Mouse (Mus musculus) stomach, postnatal 0 days (tissue): ENCODE data around the gene Dand5. TPM values are rescaled to one million over a fixed set of nuclear protein-coding genes. Genes with fewer than 3 reads are reported as not detected.

Experiments used
- ATAC-seq: fragments of 200-750 bp; cut with Nextera tagmentation; 2 replicates; pipeline ENCODE4 v1.8.0; 2017; ENCODE audit not compliant: low FRiP score, low TSS enrichment
- DNase-seq: peaks from one replicate; pipeline ENCODE4 v3.0.0-alpha.2; 2016; ENCODE audit warnings: low spot score
- H3K27ac ChIP-seq: fragments of 300-500 bp; sonication (generic); replicated peaks from 2 replicates; pipeline ENCODE4 v1.5.1; 2014; ENCODE audit warnings: mild to moderate bottlenecking, control low read depth
- H3K27me3 ChIP-seq: fragments of 300-500 bp; sonication (generic); 2 replicates; pipeline ENCODE4 v1.6.1; 2014; ENCODE audit warnings: low read length; ENCODE audit not compliant: control insufficient read depth, insufficient read depth
- H3K36me3 ChIP-seq: fragments of 300-500 bp; sonication (generic); 2 replicates; pipeline ENCODE4 v1.6.1; 2014; ENCODE audit warnings: low read length, mixed read lengths; ENCODE audit not compliant: control insufficient read depth, insufficient read depth
- H3K4me1 ChIP-seq: fragments of 300-500 bp; sonication (generic); replicated peaks from 2 replicates; pipeline ENCODE4 v1.6.1; 2014; ENCODE audit warnings: antibody characterized with exemption; ENCODE audit not compliant: control insufficient read depth, insufficient read depth
- H3K4me2 ChIP-seq: fragments of 300-500 bp; sonication (generic); replicated peaks from 2 replicates; pipeline ENCODE4 v1.6.1; 2014; ENCODE audit warnings: low read depth, mild to moderate bottlenecking, control low read depth, moderate library complexity
- H3K4me3 ChIP-seq: fragments of 300-500 bp; sonication (generic); 2 replicates; pipeline ENCODE4 v1.5.1; 2014; ENCODE audit warnings: low read depth, low read length, control low read depth
- H3K9ac ChIP-seq: fragments of 300-500 bp; sonication (generic); 2 replicates; pipeline ENCODE4 v1.6.1; 2014; ENCODE audit warnings: mild to moderate bottlenecking, low read length, control low read depth, mixed read lengths
- H3K9me3 ChIP-seq: fragments of 300-500 bp; sonication (generic); 2 replicates; pipeline ENCODE4 v1.6.1; 2016; ENCODE audit warnings: low read length; ENCODE audit not compliant: control insufficient read depth
- CTCF ChIP-seq: IDR thresholded peaks from 2 replicates; pipeline ENCODE4 v1.5.1; 2016; ENCODE audit warnings: antibody characterized with exemption, low read depth, mild to moderate bottlenecking, moderate library complexity
- EP300 ChIP-seq: optimal IDR thresholded peaks from 2 replicates; pipeline ENCODE3; 2016; ENCODE audit warnings: antibody characterized with exemption
- WGBS: fragments of 180-500 bp; shearing (Covaris S2); extraction: QIAGEN DNeasy Blood & Tissue Kit; methylation state at CpG from one replicate; pipeline ENCODE4 v1.1.7; 2014; 5-methylcytosine and 5-hydroxymethylcytosine counted together
- polyA plus RNA-seq: library from polyadenylated mRNA; unstranded; fragments of >200 nt; fragmentation: Nextera tagmentation; extraction: Ambion mirVana; gene quantifications from 2 replicates; pipeline ENCODE4 v1.2.1, GENCODE M21; 2015

Dand5 gene
- polyA plus RNA-seq, 1 experiment from 2014 or later = 3.3 TPM

DNA sequence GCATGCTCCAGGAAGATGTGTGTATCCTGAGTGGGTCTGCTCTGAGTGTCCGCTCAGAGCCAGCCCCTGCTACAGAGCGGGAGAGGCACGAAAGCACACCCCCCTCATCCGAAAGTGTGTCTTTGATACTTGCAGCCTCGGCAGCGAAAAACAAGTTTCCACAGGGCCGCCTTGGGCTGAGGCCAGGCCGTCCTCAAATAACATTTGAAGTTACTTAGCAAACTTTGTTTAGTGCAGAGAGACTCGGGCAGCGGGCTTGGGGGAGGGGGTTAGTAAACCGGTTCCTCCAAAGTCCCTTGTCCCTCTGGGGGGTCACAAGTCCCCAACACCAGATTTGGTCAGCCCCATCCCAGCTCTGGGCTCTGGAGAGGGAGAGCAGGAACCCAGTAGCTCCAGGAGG, 33.7 kb downstream of the Dand5 start:
- no peaks in the 10 kb centered on the region for H3K9me3 ChIP-seq
- TF ChIP-seq CTCF (no peak), EP300 (no peak)
- no peak overlapping the region for H3K4me3 ChIP-seq
- H3K27me3 ChIP-seq = no peaks in the 10 kb centered on the region
- DNase-seq (peak; percentile 80), ATAC-seq (no peak; the same call in 1 of the 2 replicates)
- H3K4me2 ChIP-seq = peak overlapping the region; percentile 8
- 0 out of 2 replicates have a peak, but pooled peaks cover 2% of the 10 kb centered on the region for H3K36me3 ChIP-seq
- H3K9ac ChIP-seq = no peak overlapping the region
- 7% methylated on average over 11 of the region's 11 CpGs for WGBS
- peak overlapping the region; percentile 53 for H3K27ac ChIP-seq
- peaks cover 43% of the 10 kb centered on the region for H3K4me1 ChIP-seq

DNA sequence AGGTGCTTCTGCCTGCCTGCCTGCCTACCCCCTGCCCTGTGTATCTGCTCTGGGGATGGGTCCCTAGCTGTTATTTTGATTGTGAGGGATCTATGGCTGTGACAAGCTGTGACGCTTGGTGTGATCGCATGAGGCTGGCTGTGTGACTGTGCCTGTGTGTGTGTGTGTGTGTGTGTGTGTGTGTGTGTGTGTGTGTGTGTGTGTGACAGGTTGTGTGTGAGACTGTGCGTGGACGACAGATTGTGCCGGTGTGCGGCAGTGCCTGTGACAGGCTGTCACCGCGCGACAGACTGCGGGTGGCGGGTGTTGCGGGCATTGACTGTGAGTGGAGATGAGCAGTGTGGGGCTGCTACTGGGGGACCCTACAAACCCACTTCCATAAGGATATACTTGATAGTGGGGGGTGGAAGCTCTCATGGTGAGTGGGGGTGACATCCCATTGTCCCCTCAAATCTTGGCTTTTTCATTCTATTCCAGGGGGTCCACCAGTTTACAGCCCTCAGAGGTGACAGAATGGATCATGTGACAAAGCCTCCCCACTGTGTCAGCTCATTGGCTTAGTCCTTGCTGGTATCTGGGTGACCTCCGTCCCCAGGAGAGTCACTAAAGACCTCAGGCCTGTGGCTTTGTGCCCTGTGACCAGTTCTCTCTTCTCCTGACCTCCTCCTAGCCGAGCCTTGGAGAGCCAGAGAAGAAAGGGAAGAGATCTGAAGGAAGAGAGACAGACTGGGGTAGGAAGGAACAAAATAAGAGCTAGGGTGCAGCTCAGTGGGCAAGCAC, 34.9 kb downstream of the Dand5 start:
- peaks cover 39% of the 10 kb centered on the region for H3K4me1 ChIP-seq
- 74% methylated on average over 9 of the region's 14 CpGs for WGBS

DNA sequence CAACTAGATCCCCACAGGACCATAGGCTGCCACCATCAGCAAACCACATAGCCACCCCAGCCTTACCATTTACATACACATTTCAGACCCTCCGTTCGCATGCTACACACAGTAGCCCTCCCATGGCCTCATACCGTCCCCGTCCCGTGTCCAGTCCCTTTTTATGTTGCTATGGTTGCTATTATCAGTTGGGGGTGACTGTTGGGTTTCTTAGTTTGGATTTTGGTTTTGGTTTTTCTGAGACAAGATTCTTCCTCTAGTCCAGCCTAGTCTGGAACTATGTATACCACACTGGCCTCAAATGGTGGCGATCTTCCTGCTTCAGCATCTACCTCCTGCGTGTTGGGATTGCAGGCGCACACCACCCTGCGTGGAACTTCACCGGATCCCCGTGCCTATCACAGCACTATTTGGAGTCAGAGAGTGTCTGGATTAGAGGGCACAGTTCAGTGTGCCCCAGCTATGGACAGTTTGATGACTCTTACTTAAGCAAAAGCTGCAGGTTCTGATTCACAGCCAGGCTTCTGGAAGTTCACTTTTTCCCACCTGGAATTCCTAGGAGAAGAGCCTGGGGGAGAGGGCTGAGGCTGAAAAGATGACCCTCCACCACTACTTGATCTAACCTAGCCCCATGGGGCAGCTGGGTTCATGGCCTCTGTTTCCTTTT, 35.7 kb downstream of the Dand5 start:
- Histone ChIP-seq H3K4me3 (no peak overlapping the region), H3K27ac (peak overlapping the region; percentile 53; the same call in 1 of the 2 replicates), H3K27me3 (no peaks in the 10 kb centered on the region), H3K4me2 (peak overlapping the region; percentile 40), H3K9me3 (no peaks in the 10 kb centered on the region), H3K9ac (no peak overlapping the region; the same call in 1 of the 2 replicates), H3K36me3 (0 out of 2 replicates have a peak, but pooled peaks cover 2% of the 10 kb centered on the region), H3K4me1 (peaks cover 39% of the 10 kb centered on the region)
- WGBS = 73% methylated on average over 11 of the region's 11 CpGs
- TF ChIP-seq CTCF (no peak), EP300 (no peak)
- ATAC-seq (no peak), DNase-seq (no peak)

More for the DNA sequence above, 34.9 kb downstream of the Dand5 start:
- Histone ChIP-seq H3K9me3 (no peaks in the 10 kb centered on the region), H3K4me2 (no peak overlapping the region), H3K27ac (peak overlapping the region; percentile 3; the same call in 1 of the 2 replicates), H3K27me3 (no peaks in the 10 kb centered on the region), H3K4me3 (no peak overlapping the region), H3K36me3 (0 out of 2 replicates have a peak, but pooled peaks cover 2% of the 10 kb centered on the region), H3K9ac (no peak overlapping the region; the same call in 1 of the 2 replicates)
- DNase-seq = no peak
- TF ChIP-seq CTCF (no peak), EP300 (no peak)
- ATAC-seq = no peak

DNA sequence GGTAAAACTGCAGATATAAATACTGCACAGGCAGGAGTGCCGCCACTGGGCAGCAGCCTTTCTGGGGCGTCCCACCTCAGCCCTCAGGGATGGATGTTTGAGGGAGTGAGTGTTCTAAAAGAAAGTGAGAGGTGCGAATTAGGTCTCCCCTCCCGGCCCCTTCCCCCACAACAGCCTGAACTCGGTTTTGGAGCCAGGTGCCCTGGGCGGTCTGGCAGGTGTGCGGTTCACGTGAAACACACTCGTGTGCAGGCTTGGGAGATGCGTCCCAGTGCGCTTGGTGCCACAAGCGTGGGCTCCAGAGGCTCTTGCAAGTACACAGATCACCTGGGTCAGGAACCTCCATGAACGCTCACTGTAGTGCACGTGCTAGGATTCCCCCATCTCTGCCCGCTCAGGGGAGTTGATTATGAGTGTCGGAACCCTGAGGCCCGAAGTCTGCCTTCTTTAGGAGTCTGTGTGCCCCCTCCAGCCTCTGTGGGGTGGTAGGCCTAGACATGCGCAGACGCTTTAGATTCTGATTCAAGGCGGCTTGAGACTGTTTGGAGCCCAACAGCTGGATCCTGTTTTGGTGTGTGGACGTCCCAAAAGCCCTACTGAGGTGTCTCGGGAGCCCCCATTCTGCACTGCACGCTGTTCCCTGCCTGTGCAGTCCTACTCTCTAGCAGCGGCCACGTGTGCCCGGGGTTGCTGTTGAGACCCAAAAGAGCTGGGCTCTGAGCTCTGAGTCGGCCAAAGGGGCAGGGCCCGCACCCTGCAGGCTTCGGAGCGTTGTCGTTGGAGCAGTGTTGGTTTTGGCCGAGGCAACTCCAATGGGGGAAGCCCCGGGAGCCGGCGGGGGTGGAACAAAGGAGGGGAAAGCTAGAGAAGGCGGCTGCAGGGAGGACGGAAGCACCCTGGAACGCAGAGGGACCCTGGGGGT, 36.6 kb downstream of the Dand5 start:
- WGBS = 34% methylated on average over 38 of the region's 38 CpGs
- Histone ChIP-seq H3K9me3 (no peaks in the 10 kb centered on the region), H3K4me2 (peak overlapping the region; percentile 40), H3K4me3 (no peak overlapping the region), H3K27ac (peak overlapping the region; percentile 53; the same call in 1 of the 2 replicates), H3K9ac (peak overlapping the region; percentile 27; the same call in 1 of the 2 replicates), H3K36me3 (0 out of 2 replicates have a peak, but pooled peaks cover 2% of the 10 kb centered on the region), H3K4me1 (peaks cover 39% of the 10 kb centered on the region), H3K27me3 (no peaks in the 10 kb centered on the region)
- TF ChIP-seq EP300 (no peak), CTCF (no peak; the same call in 1 of the 2 replicates)
- peak; percentile 46 for ATAC-seq
- peak; percentile 80 for DNase-seq

DNA sequence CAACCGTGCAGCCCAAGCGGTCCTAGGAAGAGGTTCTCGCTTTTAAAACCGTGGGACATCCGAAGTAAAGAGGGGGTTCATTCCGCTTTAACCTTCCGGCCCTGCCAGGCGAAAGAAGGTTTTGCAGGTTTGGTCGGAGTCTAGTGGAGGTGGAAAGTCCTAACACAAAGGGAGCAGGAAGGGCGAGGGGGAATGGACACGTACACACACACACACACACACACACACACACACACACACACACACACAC, 37.2 kb downstream of the Dand5 start:
- Histone ChIP-seq H3K27ac (no peak overlapping the region), H3K4me1 (peaks cover 36% of the 10 kb centered on the region)
- TF ChIP-seq CTCF (no peak), EP300 (no peak)

More for the DNA sequence above, 37.2 kb downstream of the Dand5 start:
- ATAC-seq (no peak), DNase-seq (no peak)
- Histone ChIP-seq H3K36me3 (0 out of 2 replicates have a peak, but pooled peaks cover 2% of the 10 kb centered on the region), H3K9me3 (no peaks in the 10 kb centered on the region), H3K4me2 (no peak overlapping the region; the same call in 1 of the 2 replicates), H3K9ac (no peak overlapping the region), H3K27me3 (no peaks in the 10 kb centered on the region), H3K4me3 (no peak overlapping the region)
- 55% methylated on average over 11 of the region's 11 CpGs for WGBS
